Mouse (Mus musculus) spleen, adult 10 weeks (tissue): ENCODE measurements around the gene Nrbp1. TPM values are rescaled to one million over a fixed set of nuclear protein-coding genes. Genes with fewer than 3 reads are reported as not detected.

Source experiments
- polyA plus RNA-seq: library from polyadenylated mRNA; stranded (reverse); fragments of 350-450 nt; fragmentation: Illumina TruSeq; extraction: RNeasy Lipid Tissue Mini Kit (QIAGEN cat#74804); gene quantifications from one replicate; pipeline ENCODE4 v1.2.3, GENCODE M21; 2015; ENCODE audit warnings: low replicate concordance; ENCODE audit not compliant: insufficient read depth

Gene Nrbp1
- 156 TPM for polyA plus RNA-seq

DNA sequence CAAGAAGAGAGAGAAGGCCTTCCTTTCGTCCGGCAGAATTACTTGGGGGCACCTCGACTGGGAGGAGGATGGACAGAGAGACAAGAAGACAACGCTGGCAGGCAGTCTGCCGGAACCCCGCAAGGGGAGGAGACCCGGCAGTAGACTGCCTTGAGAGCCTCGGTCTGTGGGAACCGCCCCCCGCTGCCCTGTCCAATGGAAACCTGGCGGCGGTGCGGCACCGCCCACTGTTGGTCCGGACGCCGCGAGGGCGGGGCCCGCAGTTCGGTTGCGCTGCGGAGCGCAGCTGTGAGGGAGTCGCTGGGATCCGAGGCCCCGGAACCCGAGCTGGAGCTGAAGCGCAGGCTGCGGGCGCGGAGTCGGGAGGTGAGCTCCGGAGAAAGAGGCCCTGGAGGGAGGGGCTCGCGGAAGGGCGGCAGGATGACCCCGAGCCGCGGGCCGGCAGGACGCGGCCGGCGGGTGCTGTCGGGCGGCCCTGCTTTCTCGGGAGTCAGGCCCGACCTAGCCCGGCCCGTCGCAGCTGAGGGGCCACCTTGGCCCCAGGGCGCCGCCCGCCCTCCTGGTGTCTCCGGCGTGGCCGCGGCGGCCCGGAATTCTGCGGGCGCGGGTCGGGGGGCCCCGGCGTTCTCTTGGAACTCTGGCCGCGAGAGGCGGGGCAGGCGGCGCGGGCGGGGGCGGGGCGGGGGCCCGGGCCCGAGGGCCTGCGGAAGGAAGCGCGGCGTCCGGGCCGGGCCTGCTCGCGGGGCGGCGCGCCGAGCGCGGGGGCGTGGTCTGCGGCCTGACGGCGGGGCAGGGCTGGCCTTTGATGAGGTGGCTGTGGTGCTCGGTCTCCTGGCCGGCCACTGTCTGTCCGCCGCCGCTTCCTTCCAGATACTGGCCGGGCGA, at the start of gene Nrbp1, which contains the start of gene Gm9970:
Gene Nrbp1, plus strand, starts transcription at position 228 of the 885 bp plus-strand sequence.
Gene Gm9970, minus strand, starts transcription at position 596 of the 885 bp plus-strand sequence.

DNA sequence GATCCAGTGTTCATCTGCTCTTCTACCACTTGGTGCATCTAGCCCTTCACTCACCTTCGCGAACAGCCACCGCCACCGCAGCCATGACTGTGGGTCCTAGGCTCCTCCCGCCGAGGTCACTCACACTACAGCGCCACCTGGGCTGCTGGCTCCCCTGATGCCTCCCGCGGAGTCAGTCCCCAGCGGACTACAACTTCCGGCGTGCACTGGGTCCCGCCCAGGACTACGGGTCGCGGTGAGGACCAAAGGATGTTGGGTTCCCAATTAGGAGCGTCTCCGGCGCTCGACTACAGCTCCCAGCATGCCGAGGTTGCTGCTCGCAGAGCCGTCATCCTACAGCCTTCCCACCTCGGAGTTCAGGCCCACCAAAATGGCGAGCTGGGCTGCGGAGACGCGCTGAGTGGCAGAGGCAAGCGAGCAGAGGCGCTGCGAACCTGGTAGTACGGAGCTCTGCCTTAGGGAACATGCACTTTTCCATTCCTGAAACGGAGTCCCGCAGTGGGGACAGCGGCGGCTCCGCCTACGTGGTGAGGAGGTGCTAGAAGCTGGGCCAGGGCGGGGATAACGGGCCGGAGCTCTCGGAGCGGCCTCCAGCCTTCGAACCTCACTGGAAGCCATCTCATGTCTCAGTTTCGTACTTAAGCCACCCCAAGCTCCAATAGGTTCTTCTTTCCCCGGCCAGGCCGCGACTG, 47.6 kb upstream of the Nrbp1 start, which contains the start of the genes Snx17 and Eif2b4:
Gene Snx17, plus strand, starts transcription at position 289 of the 692 bp plus-strand sequence.
Gene Eif2b4, minus strand, starts transcription at position 492 of the 692 bp plus-strand sequence.

DNA sequence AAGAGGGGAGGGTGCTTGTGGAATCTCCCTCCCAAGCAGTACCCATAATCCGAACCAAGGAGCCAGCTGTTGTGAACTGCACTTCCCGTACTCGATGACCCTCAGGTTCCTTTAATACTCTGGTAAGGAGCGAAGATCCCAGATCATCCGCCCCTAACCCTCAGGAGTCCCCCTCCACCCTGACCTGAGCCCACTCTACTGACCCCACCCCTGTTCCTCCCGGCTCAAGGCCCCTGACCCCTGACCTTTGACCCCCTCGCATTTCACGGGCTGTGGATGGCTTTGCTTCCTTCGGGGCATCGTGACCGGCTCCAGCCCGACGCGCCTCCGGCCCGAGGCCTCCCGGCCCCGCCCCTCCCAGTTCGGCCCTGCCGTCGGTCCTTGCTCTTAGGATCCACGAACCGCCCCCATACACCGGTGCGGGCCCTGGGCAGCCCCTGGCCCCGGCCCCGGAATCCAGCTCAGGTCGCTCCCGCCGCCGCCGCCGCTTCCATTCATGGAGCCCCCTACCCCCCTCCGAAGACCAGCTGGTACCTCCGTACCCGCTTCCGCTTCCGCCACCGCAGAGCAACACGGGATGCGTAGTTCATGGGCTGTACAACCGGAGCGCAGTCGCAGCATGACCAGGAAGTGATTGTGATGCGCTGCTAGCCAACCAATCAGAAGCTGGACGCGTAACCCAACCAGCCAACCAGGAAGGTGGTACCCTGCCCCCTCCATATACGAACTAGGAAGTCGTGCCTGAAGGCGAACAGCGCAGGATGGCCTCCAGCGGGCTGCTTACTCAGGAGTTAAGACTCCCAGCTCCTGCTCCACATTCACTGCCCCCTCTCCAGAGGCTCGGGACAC, 38.7 kb upstream of the Nrbp1 start, which contains the start of gene Zfp513:
Gene Zfp513, minus strand, starts transcription at position 562 of the 849 bp plus-strand sequence.

DNA sequence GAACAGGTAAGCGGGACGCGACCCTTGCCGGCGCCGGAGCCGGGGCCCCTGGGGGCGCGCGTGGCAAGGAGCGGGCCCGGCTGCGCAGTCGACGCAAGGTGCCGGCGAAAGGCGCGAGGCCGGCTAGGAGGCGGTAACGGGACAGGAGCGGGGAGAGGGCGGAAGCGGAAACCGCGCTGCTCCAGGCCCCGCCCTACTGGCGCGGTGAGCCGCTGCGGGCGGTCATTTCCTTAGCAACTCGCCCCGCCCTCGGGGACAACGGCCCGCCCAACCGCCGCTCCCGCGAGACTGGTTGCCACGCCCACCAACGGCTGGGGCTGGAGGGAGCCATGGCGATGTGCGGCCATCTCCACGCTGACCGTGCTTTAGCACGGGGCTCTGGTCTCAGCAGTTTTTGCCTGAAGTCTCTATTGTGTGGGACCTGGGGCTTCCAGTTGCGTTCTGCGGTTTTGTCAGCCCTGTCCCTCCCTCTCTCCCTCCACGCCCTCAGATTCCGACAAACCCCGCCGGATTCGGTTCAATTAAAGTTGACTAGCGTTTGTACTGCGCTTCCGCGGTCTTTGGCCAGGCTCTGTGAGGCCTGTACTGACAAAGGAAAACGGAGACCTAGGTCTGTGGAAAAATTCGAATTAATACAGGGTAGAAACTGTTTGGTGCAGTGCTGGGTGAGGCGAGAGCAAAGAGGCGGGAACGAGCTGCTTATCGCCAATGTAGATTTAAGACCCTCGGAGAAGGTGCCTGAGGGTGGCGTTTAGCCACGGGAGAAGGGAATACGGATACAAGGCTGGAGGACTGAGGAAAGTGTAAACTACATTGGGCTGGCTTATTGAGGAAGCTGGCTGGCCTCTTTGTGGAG, 20.0 kb upstream of the Nrbp1 start, which contains the start of gene Ppm1g:
Gene Ppm1g, minus strand, starts transcription at position 240 of the 856 bp plus-strand sequence.

DNA sequence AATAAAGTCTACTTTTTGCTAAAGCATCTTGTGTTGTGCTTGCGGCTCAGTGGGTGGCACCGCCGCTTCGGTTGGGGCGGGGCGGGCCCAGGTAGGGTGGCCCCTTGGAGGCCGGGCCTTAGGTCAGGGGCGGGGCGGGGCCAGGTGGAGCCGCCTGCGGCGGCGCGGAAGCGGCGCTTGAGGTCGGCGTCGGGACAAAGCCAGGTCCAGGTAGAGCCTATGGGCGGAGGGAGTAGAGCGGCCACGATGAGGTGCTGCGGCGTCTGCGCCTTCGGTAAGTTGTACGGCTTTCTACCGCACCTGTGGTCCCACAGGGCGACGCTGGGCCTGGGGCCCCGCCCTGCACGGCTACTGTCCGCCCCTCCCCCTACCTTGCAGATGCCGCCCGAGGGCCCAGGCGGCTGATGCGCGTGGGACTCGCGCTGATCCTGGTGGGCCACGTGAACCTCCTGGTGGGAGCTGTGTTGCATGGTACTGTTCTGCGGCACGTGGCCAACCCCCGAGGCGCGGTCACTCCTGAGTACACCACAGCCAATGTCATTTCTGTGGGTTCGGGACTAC, 11.0 kb downstream of the Nrbp1 start, which contains the start of gene Krtcap3:
Gene Krtcap3, plus strand, starts transcription at position 151 of the 561 bp plus-strand sequence.

DNA sequence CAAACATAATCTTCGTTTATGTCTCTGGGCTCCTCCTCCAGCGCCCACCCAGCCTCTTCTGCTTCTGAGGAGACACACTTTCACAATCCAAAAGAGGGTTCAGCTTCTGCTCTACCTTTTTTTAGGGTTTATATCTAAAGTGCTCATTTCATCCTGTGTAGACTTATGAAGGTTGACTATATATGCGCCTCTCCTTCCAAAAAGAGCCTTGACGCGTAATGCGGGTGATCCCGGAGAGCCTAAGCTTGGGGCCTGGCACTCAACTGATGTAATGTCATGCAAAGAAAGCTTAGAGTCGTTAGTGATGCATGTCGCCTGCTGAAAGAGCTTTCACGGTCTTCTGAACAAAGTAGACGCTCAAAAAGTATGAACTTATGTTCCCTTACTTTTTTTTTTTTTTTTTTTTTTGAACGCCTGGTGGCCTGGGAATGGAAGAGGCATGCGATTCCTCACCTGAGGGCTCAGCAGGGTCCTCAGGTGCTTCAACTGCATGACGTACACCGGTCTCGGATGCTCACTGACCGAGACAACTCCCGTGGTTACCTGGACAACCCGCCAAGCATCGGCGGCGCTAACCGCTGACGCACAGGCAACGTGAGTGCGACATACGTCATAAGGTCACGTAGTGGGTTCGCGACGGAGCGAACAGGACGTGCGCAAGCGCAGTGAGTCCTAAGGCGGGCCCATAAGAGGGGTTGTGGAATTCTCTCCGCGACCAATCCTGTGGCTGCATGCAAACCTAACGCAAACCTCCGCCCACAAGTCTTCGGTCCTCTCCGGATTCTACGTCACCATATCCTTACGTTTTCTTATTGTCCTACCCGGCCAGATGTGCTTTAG, 50.1 kb downstream of the Nrbp1 start, which contains the start of gene Ift172:
Gene Ift172, minus strand, starts transcription at position 596 of the 840 bp plus-strand sequence.

DNA sequence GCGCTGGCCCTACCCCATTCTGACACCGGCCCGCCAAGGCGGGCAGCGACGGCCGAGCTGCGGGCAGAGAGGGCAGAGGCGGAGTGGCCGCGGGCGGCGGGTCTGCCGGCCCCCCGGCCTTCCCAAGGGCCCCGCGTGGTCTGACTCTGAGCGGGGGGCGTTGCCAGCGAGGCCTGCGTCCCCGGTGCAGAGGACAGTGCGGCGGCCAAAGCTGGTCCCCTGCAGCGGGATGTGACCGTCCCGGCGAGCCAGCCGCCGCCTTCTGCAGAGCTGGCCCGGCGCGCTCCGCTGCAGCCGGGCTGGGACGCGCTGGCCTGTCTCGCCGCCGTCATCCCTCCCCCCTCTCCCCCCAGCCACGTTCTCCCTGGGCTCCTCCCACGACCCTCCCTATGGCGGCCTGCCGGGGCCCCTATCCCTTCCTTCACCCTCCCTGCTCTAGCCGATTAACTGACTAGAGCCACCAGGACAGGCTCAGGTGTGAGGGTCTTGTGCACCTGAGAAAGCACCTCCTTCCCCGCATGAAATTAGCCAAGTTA, 55.0 kb downstream of the Nrbp1 start, which contains the start of gene Fndc4:
Gene Fndc4, minus strand, starts transcription at position 475 of the 536 bp plus-strand sequence.

DNA sequence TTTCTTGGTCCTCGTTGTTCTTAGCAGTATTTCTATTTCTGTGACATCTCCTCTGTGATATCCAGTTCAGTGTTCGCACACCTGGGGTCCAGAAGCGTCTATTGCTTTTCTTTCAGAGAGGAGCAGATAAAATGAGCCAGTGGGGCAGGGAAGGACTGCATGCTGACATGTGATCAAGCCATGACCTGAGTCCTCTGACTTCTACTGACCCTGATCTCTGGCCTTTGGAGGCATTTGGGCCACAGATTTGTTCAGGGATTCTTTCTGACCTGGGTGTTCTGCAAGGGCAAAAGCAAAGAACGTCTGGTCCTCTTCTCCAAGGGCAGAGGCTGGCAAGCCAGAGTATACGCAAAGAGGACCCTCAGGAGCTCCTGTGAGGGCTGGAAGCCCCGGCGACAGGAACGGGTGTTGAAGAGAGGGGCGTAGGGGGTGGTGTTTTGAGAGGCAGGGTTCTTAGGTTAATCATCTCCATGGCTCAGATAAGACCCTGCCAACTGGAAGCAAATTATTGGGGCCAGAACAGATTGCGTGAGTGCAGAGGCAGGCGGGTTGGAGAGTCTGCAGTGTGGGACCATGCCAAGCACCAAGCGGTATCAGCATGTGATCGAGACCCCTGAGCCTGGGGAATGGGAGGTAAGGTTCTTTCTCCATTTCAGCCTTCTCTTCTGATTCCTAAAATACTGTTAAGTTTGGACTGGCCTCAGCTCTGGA, 56.5 kb downstream of the Nrbp1 start, which contains the start of gene Gckr:
Gene Gckr, plus strand, starts transcription at position 397 of the 711 bp plus-strand sequence.

Other genes starting within 250 kb of the Nrbp1 start
- gene Atraid, start 192.6 kb upstream of the Nrbp1 start, polyA plus RNA-seq, result 100 TPM
- 5.0 TPM for gene Slc5a6, start 191.9 kb upstream of the Nrbp1 start, polyA plus RNA-seq
- gene Cad, start 186.1 kb upstream of the Nrbp1 start, polyA plus RNA-seq, result 12.4 TPM
- not detected for gene Dnajc5g, start 134.6 kb upstream of the Nrbp1 start, polyA plus RNA-seq
- gene Slc30a3, start 132.6 kb upstream of the Nrbp1 start, polyA plus RNA-seq, result not detected
- gene Trim54, start 124.2 kb upstream of the Nrbp1 start, polyA plus RNA-seq, result not detected
- not detected for gene Ucn, start 102.0 kb upstream of the Nrbp1 start, polyA plus RNA-seq
- gene Mpv17, start 86.6 kb upstream of the Nrbp1 start, polyA plus RNA-seq, result 37.0 TPM
- 2.1 TPM for gene Gm29609, start 61.0 kb upstream of the Nrbp1 start, polyA plus RNA-seq
- 116 TPM for gene Gtf3c2, start 60.7 kb upstream of the Nrbp1 start, polyA plus RNA-seq
- 97.0 TPM for gene Snx17, start 47.6 kb upstream of the Nrbp1 start, polyA plus RNA-seq
- 17.1 TPM for gene Eif2b4, start 47.4 kb upstream of the Nrbp1 start, polyA plus RNA-seq
- gene Zfp513, start 38.6 kb upstream of the Nrbp1 start, polyA plus RNA-seq, result 14.9 TPM
- gene Ppm1g, start 20.2 kb upstream of the Nrbp1 start, polyA plus RNA-seq, result 88.2 TPM
- not detected for gene Gm9970, start 368 bp downstream of the Nrbp1 start, polyA plus RNA-seq
- 11.7 TPM for gene Krtcap3, start 10.8 kb downstream of the Nrbp1 start, polyA plus RNA-seq
- 20.5 TPM for gene Ift172, start 50.3 kb downstream of the Nrbp1 start, polyA plus RNA-seq
- gene Fndc4, start 55.2 kb downstream of the Nrbp1 start, polyA plus RNA-seq, result 3.6 TPM
- gene Gckr, start 56.6 kb downstream of the Nrbp1 start, polyA plus RNA-seq, result not detected
- 52.2 TPM for gene Zfp512, start 211.6 kb downstream of the Nrbp1 start, polyA plus RNA-seq
- gene 4930548H24Rik, start 244.9 kb downstream of the Nrbp1 start, polyA plus RNA-seq, result 0.11 TPM